Mouse (Mus musculus): ENCODE measurements around the gene Cyp4f13. TPM values are rescaled to one million over a fixed set of nuclear protein-coding genes. Genes with fewer than 3 reads are reported as not detected.
A peak's percentile ranks its signal among the peaks of the same experiment; 100 is the strongest.

Cyp4f13 gene
- polyA plus RNA-seq, 1 experiment from 2014 or later: 62.9 TPM

GRCm38 (mm10) chr17:32901751-32902525, 45.3 kb downstream of the Cyp4f13 start:
- no peak overlapping the region for H3K27ac ChIP-seq (ENCODE audit: low read depth, low read length)
- H3K27me3 ChIP-seq (replicated peaks; ENCODE audit: control insufficient read depth, insufficient read depth, low read length): no peaks in the 10 kb centered on the region
- no peak for TF ChIP-seq CTCF (IDR thresholded peaks at IDR 0.05; ENCODE audit: low read depth)
- H3K36me3 ChIP-seq (ENCODE audit: control insufficient read depth, insufficient read depth): no peaks in the 10 kb centered on the region
- H3K4me2 ChIP-seq (replicated peaks; ENCODE audit: low read depth): no peak overlapping the region
- H3K4me1 ChIP-seq (replicated peaks; ENCODE audit: control insufficient read depth, insufficient read depth, low read length): no peaks in the 10 kb centered on the region
- no peak overlapping the region for H3K4me3 ChIP-seq (ENCODE audit: low read depth, low read length)
- WGBS: 61% methylated on average over 1 of the region's 1 CpGs
- H3K9ac ChIP-seq (ENCODE audit: low read depth, low read length): no peak overlapping the region
- H3K9me3 ChIP-seq (ENCODE audit: control insufficient read depth): no peaks in the 10 kb centered on the region
- ATAC-seq: no peak

- 84% methylated on average over 4 of the region's 4 CpGs for WGBS
- H3K27ac ChIP-seq (ENCODE audit: low read depth, low read length): no peak overlapping the region
- no peaks in the 10 kb centered on the region for H3K27me3 ChIP-seq (replicated peaks; ENCODE audit: control insufficient read depth, insufficient read depth, low read length)
- H3K9ac ChIP-seq (ENCODE audit: low read depth, low read length): no peak overlapping the region
- H3K4me3 ChIP-seq (ENCODE audit: low read depth, low read length): no peak overlapping the region
- H3K4me1 ChIP-seq (replicated peaks; ENCODE audit: control insufficient read depth, insufficient read depth, low read length): peaks cover 3% of the 10 kb centered on the region
- no peak for ATAC-seq
- H3K36me3 ChIP-seq (ENCODE audit: control insufficient read depth, insufficient read depth): no peaks in the 10 kb centered on the region
- H3K9me3 ChIP-seq (ENCODE audit: control insufficient read depth): no peaks in the 10 kb centered on the region
- no peak overlapping the region for H3K4me2 ChIP-seq (replicated peaks; ENCODE audit: low read depth)
- no peak for TF ChIP-seq CTCF (IDR thresholded peaks at IDR 0.05; ENCODE audit: low read depth)
Observed at GRCm38 (mm10) chr17:32895421-32895820, 51.8 kb downstream of the Cyp4f13 start.

GRCm38 (mm10) chr17:32893901-32894300, 53.3 kb downstream of the Cyp4f13 start:
- no peaks in the 10 kb centered on the region for H3K36me3 ChIP-seq (ENCODE audit: control insufficient read depth, insufficient read depth)
- no peak overlapping the region for H3K4me3 ChIP-seq (ENCODE audit: low read depth, low read length)
- H3K4me1 ChIP-seq (replicated peaks; ENCODE audit: control insufficient read depth, insufficient read depth, low read length): peaks cover 5% of the 10 kb centered on the region
- no peak for ATAC-seq
- H3K9ac ChIP-seq (ENCODE audit: low read depth, low read length): no peak overlapping the region
- no peaks in the 10 kb centered on the region for H3K27me3 ChIP-seq (replicated peaks; ENCODE audit: control insufficient read depth, insufficient read depth, low read length)
- no peak for TF ChIP-seq CTCF (IDR thresholded peaks at IDR 0.05; ENCODE audit: low read depth)
- 80% methylated on average over 3 of the region's 3 CpGs for WGBS
- no peak overlapping the region for H3K4me2 ChIP-seq (replicated peaks; ENCODE audit: low read depth)
- no peak overlapping the region for H3K27ac ChIP-seq (ENCODE audit: low read depth, low read length)
- H3K9me3 ChIP-seq (ENCODE audit: control insufficient read depth): no peaks in the 10 kb centered on the region

GRCm38 (mm10) chr17:32891239-32892180, 55.7 kb downstream of the Cyp4f13 start, which contains the start of gene Zfp870:
Gene Zfp870 (minus strand): TSS chr17:32891642.
- Histone ChIP-seq H3K4me1 (replicated peaks; ENCODE audit: control insufficient read depth, insufficient read depth, low read length) (peaks cover 5% of the 10 kb centered on the region), H3K27me3 (replicated peaks; ENCODE audit: control insufficient read depth, insufficient read depth, low read length) (no peaks in the 10 kb centered on the region), H3K9ac (ENCODE audit: low read depth, low read length) (peak within 1 kb of the TSS; percentile 85), H3K27ac (ENCODE audit: low read depth, low read length) (peak within 1 kb of the TSS; percentile 83), H3K4me2 (replicated peaks; ENCODE audit: low read depth) (peak within 1 kb of the TSS; percentile 83), H3K9me3 (ENCODE audit: control insufficient read depth) (no peaks in the 10 kb centered on the region), H3K4me3 (ENCODE audit: low read depth, low read length) (peak within 1 kb of the TSS; percentile 86), H3K36me3 (ENCODE audit: control insufficient read depth, insufficient read depth) (peaks cover 4% of the 10 kb centered on the region; the same call in 1 of the 2 replicates)
- WGBS: 11% methylated on average over 33 of the region's 33 CpGs
- ATAC-seq: peak; percentile 96
- TF ChIP-seq CTCF (IDR thresholded peaks at IDR 0.05; ENCODE audit: low read depth): peak; percentile 64

GRCm38 (mm10) chr17:32890852-32891238, 56.4 kb downstream of the Cyp4f13 start:
- peak; percentile 29; the same call in 1 of the 2 replicates for ATAC-seq
- H3K27me3 ChIP-seq (replicated peaks; ENCODE audit: control insufficient read depth, insufficient read depth, low read length): no peaks in the 10 kb centered on the region
- H3K4me1 ChIP-seq (replicated peaks; ENCODE audit: control insufficient read depth, insufficient read depth, low read length): peaks cover 5% of the 10 kb centered on the region
- peak overlapping the region; percentile 83 for H3K27ac ChIP-seq (ENCODE audit: low read depth, low read length)
- H3K9ac ChIP-seq (ENCODE audit: low read depth, low read length): peak overlapping the region; percentile 85
- H3K4me2 ChIP-seq (replicated peaks; ENCODE audit: low read depth): peak overlapping the region; percentile 83
- peaks cover 4% of the 10 kb centered on the region; the same call in 1 of the 2 replicates for H3K36me3 ChIP-seq (ENCODE audit: control insufficient read depth, insufficient read depth)
- peak overlapping the region; percentile 86 for H3K4me3 ChIP-seq (ENCODE audit: low read depth, low read length)
- H3K9me3 ChIP-seq (ENCODE audit: control insufficient read depth): no peaks in the 10 kb centered on the region
- no peak for TF ChIP-seq CTCF (IDR thresholded peaks at IDR 0.05; ENCODE audit: low read depth)
- WGBS: 2% methylated on average over 11 of the region's 11 CpGs

- no peak overlapping the region for H3K27ac ChIP-seq (ENCODE audit: low read depth, low read length)
- H3K4me1 ChIP-seq (replicated peaks; ENCODE audit: control insufficient read depth, insufficient read depth, low read length): peaks cover 5% of the 10 kb centered on the region
- H3K9ac ChIP-seq (ENCODE audit: low read depth, low read length): no peak overlapping the region
- 88% methylated on average over 6 of the region's 6 CpGs for WGBS
- H3K27me3 ChIP-seq (replicated peaks; ENCODE audit: control insufficient read depth, insufficient read depth, low read length): no peaks in the 10 kb centered on the region
- TF ChIP-seq CTCF (IDR thresholded peaks at IDR 0.05; ENCODE audit: low read depth): no peak
- H3K36me3 ChIP-seq (ENCODE audit: control insufficient read depth, insufficient read depth): peaks cover 9% of the 10 kb centered on the region
- H3K9me3 ChIP-seq (ENCODE audit: control insufficient read depth): no peaks in the 10 kb centered on the region
- no peak overlapping the region for H3K4me3 ChIP-seq (ENCODE audit: low read depth, low read length)
- no peak overlapping the region for H3K4me2 ChIP-seq (replicated peaks; ENCODE audit: low read depth)
- no peak for ATAC-seq
Observed at GRCm38 (mm10) chr17:32889611-32890010, 57.6 kb downstream of the Cyp4f13 start.

Data from intestine, postnatal 0 days (tissue).